Mouse (Mus musculus) limb, embryonic 14.5 days (tissue): ENCODE results near the gene Elf3. TPM values are rescaled to one million over a fixed set of nuclear protein-coding genes. Genes with fewer than 3 reads are reported as not detected.

Experiments used
- ATAC-seq: fragments of 200-750 bp; cut with Nextera tagmentation; 2 replicates; pipeline ENCODE4 v1.8.0; 2017; ENCODE audit warnings: low read depth, moderate number of reproducible peaks, moderate TSS enrichment; ENCODE audit not compliant: low FRiP score
- DNase-seq: peaks from one replicate; pipeline ENCODE4 v3.0.0-alpha.2; 2015; ENCODE audit warnings: low spot score
- H3K27ac ChIP-seq: fragments of 300-500 bp; sonication (generic); replicated peaks from 2 replicates; pipeline ENCODE4 v1.5.1; 2014; ENCODE audit warnings: low read depth, mild to moderate bottlenecking, low read length, moderate library complexity, mixed read lengths
- H3K27me3 ChIP-seq: fragments of 300-500 bp; sonication (generic); 2 replicates; pipeline ENCODE4 v1.6.1; 2014; ENCODE audit warnings: low read length, mixed read lengths; ENCODE audit not compliant: control insufficient read depth, insufficient read depth
- H3K36me3 ChIP-seq: fragments of 300-500 bp; sonication (generic); 2 replicates; pipeline ENCODE4 v1.6.1; 2014; ENCODE audit warnings: mild to moderate bottlenecking, low read length, moderate library complexity, mixed read lengths; ENCODE audit not compliant: control insufficient read depth, insufficient read depth
- H3K4me1 ChIP-seq: fragments of 300-500 bp; sonication (generic); 2 replicates; pipeline ENCODE4 v1.6.1; 2014; ENCODE audit warnings: antibody characterized with exemption, low read length, mixed read lengths; ENCODE audit not compliant: control insufficient read depth, insufficient read depth
- H3K4me2 ChIP-seq: fragments of 300-500 bp; sonication (generic); replicated peaks from 2 replicates; pipeline ENCODE4 v1.6.1; 2014; ENCODE audit warnings: low read depth, mild to moderate bottlenecking, low read length, moderate library complexity; ENCODE audit not compliant: severe bottlenecking
- H3K4me3 ChIP-seq: fragments of 300-500 bp; sonication (generic); replicated peaks from 2 replicates; pipeline ENCODE4 v1.5.1; 2014; ENCODE audit warnings: low read length
- H3K9ac ChIP-seq: fragments of 300-500 bp; sonication (generic); 2 replicates; pipeline ENCODE4 v1.6.1; 2014; ENCODE audit warnings: mild to moderate bottlenecking, low read depth, low read length, moderate library complexity; ENCODE audit not compliant: severe bottlenecking
- H3K9me3 ChIP-seq: fragments of 300-500 bp; sonication (generic); 2 replicates; pipeline ENCODE4 v1.6.1; 2016; ENCODE audit warnings: low read length; ENCODE audit not compliant: control insufficient read depth
- POLR2A ChIP-seq: fragments of 200-500 bp; IDR thresholded peaks from 2 replicates; pipeline ENCODE4 v1.8.0; 2012; ENCODE audit warnings: inconsistent platforms, mild to moderate bottlenecking, moderate library complexity, borderline replicate concordance; ENCODE audit not compliant: insufficient read depth, insufficient read length; ENCODE audit errors: extremely low read depth
- WGBS: fragments of 180-500 bp; shearing (Covaris S2); extraction: QIAGEN DNeasy Blood & Tissue Kit; methylation state at CpG from one replicate; pipeline ENCODE4 v1.1.7; 2014; 5-methylcytosine and 5-hydroxymethylcytosine counted together
- polyA plus RNA-seq, 2 experiments: library from polyadenylated mRNA; depleted of rRNA in 1 of 2; stranded (reverse) in 1 of 2; unstranded in 1 of 2; fragments of >200 nt; fragmentation: Nextera tagmentation in 1 of 2; extraction: Ambion mirVana in 1 of 2; gene quantifications; 2 replicates each; pipeline versions ENCODE4 v1.2.1 to v1.2.3; 2012 to 2014

Elf3 gene
- polyA plus RNA-seq (2012; rRNA removed): 2.3 and 2.8 TPM in 2 replicates
- 4.5 and 6.4 TPM in 2 replicates for polyA plus RNA-seq (2014; fragmentation: Nextera tagmentation; extraction: Ambion mirVana)

- H3K36me3 ChIP-seq: peaks cover 15% of the 10 kb centered on the region; the same call in 1 of the 2 replicates
- peak; percentile 49 for DNase-seq
- H3K4me2 ChIP-seq: peak within 1 kb of the TSS; percentile 61
- H3K9me3 ChIP-seq: no peaks in the 10 kb centered on the region
- no peaks in the 10 kb centered on the region for H3K27me3 ChIP-seq
- no peak for TF ChIP-seq POLR2A
- peak; percentile 23 for ATAC-seq
- WGBS: 2% methylated on average over 19 of the region's 19 CpGs
- peak within 1 kb of the TSS; percentile 38; the same call in 1 of the 2 replicates for H3K9ac ChIP-seq
- H3K27ac ChIP-seq: peak within 1 kb of the TSS; percentile 56; the same call in 1 of the 2 replicates
- peak within 1 kb of the TSS; percentile 15 for H3K4me3 ChIP-seq
- H3K4me1 ChIP-seq: peaks cover 7% of the 10 kb centered on the region
Observed at GRCm38 (mm10) chr1:135258380-135259127, at the start of gene Elf3. Gene Elf3 (minus strand): TSS chr1:135258568.

GRCm38 (mm10) chr1:135290908-135291307 lies 32.5 kb upstream of the Elf3 start:
- no peak for TF ChIP-seq POLR2A
- 76% methylated on average over 5 of the region's 5 CpGs for WGBS
- ATAC-seq: no peak

GRCm38 (mm10) chr1:135286311-135286710 lies 27.9 kb upstream of the Elf3 start:
- no peak for ATAC-seq
- 57% methylated on average over 2 of the region's 2 CpGs for WGBS

More at GRCm38 (mm10) chr1:135290908-135291307, 32.5 kb upstream of the Elf3 start:
- no peak overlapping the region for H3K9ac ChIP-seq
- no peak for DNase-seq
- no peak overlapping the region for H3K4me3 ChIP-seq
- H3K4me1 ChIP-seq: no peaks in the 10 kb centered on the region
- H3K4me2 ChIP-seq: no peak overlapping the region
- H3K36me3 ChIP-seq: peaks cover 15% of the 10 kb centered on the region
- no peaks in the 10 kb centered on the region for H3K9me3 ChIP-seq
- H3K27me3 ChIP-seq: no peaks in the 10 kb centered on the region
- H3K27ac ChIP-seq: no peak overlapping the region

GRCm38 (mm10) chr1:135283826-135284291 lies 25.5 kb upstream of the Elf3 start, which contains the start of gene Rnpep:
Gene Rnpep (minus strand): TSS chr1:135284084.
- peak within 1 kb of the TSS; percentile 94 for H3K9ac ChIP-seq
- ATAC-seq (peak; percentile 84), DNase-seq (peak; percentile 68)
- no peaks in the 10 kb centered on the region for H3K27me3 ChIP-seq
- H3K27ac ChIP-seq: peak within 1 kb of the TSS; percentile 83
- no peaks in the 10 kb centered on the region for H3K9me3 ChIP-seq
- 0% methylated on average over 22 of the region's 39 CpGs for WGBS
- H3K4me3 ChIP-seq: peak within 1 kb of the TSS; percentile 88
- TF ChIP-seq POLR2A: peak; percentile 87; the same call in 1 of the 2 replicates
- peaks cover under 1% of the 10 kb centered on the region; the same call in 1 of the 2 replicates for H3K36me3 ChIP-seq
- H3K4me2 ChIP-seq: peak within 1 kb of the TSS; percentile 60
- H3K4me1 ChIP-seq: peaks cover 6% of the 10 kb centered on the region

More at GRCm38 (mm10) chr1:135286311-135286710, 27.9 kb upstream of the Elf3 start:
- Histone ChIP-seq H3K4me2 (no peak overlapping the region), H3K4me1 (peaks cover 6% of the 10 kb centered on the region), H3K36me3 (no peaks in the 10 kb centered on the region), H3K9me3 (no peaks in the 10 kb centered on the region), H3K9ac (0 out of 2 replicates have a peak overlapping the region, but pooled peaks have one; percentile 21), H3K27ac (no peak overlapping the region), H3K27me3 (no peaks in the 10 kb centered on the region), H3K4me3 (no peak overlapping the region)
- no peak for DNase-seq
- no peak for TF ChIP-seq POLR2A

- H3K27me3 ChIP-seq: no peaks in the 10 kb centered on the region
- DNase-seq (peak; percentile 23), ATAC-seq (peak; percentile 66)
- under 1% methylated on average over 33 of the region's 48 CpGs for WGBS
- H3K4me3 ChIP-seq: peak overlapping the region; percentile 88
- peak overlapping the region; percentile 60 for H3K4me2 ChIP-seq
- TF ChIP-seq POLR2A: no peak
- H3K27ac ChIP-seq: peak overlapping the region; percentile 83
- peak overlapping the region; percentile 94 for H3K9ac ChIP-seq
- peaks cover 5% of the 10 kb centered on the region for H3K36me3 ChIP-seq
- H3K9me3 ChIP-seq: no peaks in the 10 kb centered on the region
- H3K4me1 ChIP-seq: peaks cover 6% of the 10 kb centered on the region
Observed at GRCm38 (mm10) chr1:135283287-135283825, 25.0 kb upstream of the Elf3 start.
